Mouse (Mus musculus): ENCODE data around the gene Ufsp1. TPM values are rescaled to one million over a fixed set of nuclear protein-coding genes. Genes with fewer than 3 reads are reported as not detected.

Gene Ufsp1
- polyA plus RNA-seq, 1 experiment, result 7.1 TPM

DNA sequence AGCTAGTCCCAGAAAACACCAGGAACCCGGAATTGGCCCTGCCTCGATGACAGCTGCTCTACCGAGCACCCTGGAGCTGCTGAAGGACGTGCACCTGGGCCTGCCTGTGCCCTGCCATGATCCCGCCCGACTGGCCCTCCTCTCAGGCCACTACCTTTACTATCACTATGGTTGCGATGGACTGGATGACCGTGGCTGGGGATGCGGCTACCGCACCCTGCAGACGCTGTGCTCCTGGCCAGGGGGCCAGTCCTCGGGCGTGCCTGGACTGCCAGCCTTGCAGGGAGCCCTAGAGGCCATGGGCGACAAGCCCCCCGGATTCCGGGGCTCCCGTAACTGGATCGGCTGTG, 290 bp downstream of the Ufsp1 start:
- TF ChIP-seq CTCF (IDR thresholded peaks at IDR 0.05; ENCODE audit: insufficient read depth, low read length), result no peak
- TF ChIP-seq POLR2A (IDR thresholded peaks at IDR 0.05; ENCODE audit: borderline replicate concordance, extremely low read depth, low read depth, low read length), result no peak
- no peak for DNase-seq
- WGBS, result 9% methylated on average over 18 of the region's 18 CpGs
- H3K4me1 ChIP-seq (ENCODE audit: control insufficient read depth, insufficient read depth, low read length), result no peaks in the 10 kb centered on the region
- H3K4me3 ChIP-seq (replicated peaks; ENCODE audit: extremely low read depth, low read depth, low read length), result peak overlapping the region; percentile 67

DNA sequence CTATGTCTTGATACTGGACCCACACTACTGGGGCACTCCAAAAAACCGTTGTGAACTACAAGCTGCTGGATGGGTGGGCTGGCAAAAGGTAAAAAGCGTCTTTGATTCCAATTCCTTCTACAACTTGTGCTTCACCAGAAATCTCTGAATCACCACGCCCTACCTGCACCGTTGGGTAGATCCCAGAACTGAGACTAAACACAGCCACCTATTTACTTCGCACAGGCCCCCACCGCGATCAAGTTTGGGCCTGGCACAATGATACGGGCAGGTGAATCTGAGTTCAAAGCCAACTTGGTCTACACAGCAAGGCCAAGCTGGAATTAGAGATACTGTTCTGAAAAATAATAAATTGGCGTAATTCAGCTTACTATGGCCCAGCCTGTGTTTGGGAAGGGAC, 867 bp downstream of the Ufsp1 start:
- TF ChIP-seq POLR2A (IDR thresholded peaks at IDR 0.05; ENCODE audit: borderline replicate concordance, extremely low read depth, low read depth, low read length), result no peak
- 82% methylated on average over 9 of the region's 9 CpGs for WGBS
- H3K4me3 ChIP-seq (replicated peaks; ENCODE audit: extremely low read depth, low read depth, low read length), result no peak overlapping the region
- no peaks in the 10 kb centered on the region for H3K4me1 ChIP-seq (ENCODE audit: control insufficient read depth, insufficient read depth, low read length)
- no peak for DNase-seq

DNA sequence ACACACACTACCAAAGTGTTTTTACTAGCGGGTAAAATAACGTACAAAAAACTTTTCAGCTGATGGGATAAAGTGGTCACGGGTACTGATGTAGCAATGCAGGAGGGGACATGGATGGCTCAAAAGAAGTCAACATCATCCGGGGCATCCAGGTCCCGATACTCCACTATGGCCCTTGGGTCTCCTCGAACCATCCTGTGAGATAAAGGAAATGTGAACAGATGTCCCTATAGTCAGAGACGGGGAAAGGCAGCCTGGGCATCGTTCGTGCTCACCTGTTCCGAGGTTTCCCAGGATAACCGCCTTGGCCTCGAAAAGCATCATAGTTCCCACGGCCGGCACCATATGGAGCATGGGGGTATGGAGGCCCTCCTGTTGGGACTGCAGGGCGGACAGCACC, 1.3 kb downstream of the Ufsp1 start:
- DNase-seq, result no peak
- H3K4me1 ChIP-seq (ENCODE audit: control insufficient read depth, insufficient read depth, low read length), result no peaks in the 10 kb centered on the region
- no peak for TF ChIP-seq CTCF (IDR thresholded peaks at IDR 0.05; ENCODE audit: insufficient read depth, low read length)
- TF ChIP-seq POLR2A (IDR thresholded peaks at IDR 0.05; ENCODE audit: borderline replicate concordance, extremely low read depth, low read depth, low read length), result no peak
- H3K4me3 ChIP-seq (replicated peaks; ENCODE audit: extremely low read depth, low read depth, low read length), result no peak overlapping the region
- 91% methylated on average over 15 of the region's 15 CpGs for WGBS

DNA sequence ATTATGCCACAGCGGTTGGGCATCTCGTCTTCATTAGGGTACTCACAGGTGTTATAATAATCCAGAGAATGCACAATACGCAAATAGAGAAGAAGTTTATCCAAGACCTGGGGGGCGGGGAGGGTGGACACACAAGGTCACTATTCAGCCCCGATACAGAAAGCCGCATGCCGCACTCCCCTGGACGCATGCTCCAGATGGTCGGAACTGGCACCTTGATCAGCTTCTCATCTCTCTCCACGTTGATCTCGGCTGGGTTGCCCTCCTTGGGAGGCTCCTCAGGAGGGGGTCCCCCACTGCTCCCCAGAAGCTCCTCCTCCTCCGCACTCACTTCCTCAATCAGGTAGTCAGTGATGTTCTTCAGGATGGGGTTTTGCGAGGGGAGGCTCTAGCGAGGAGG, 2.7 kb downstream of the Ufsp1 start:
- TF ChIP-seq CTCF (IDR thresholded peaks at IDR 0.05; ENCODE audit: insufficient read depth, low read length) (no peak), POLR2A (IDR thresholded peaks at IDR 0.05; ENCODE audit: borderline replicate concordance, extremely low read depth, low read depth, low read length) (no peak)
- WGBS, result 84% methylated on average over 14 of the region's 14 CpGs
- no peak for DNase-seq
- Histone ChIP-seq H3K4me3 (replicated peaks; ENCODE audit: extremely low read depth, low read depth, low read length) (no peak overlapping the region), H3K4me1 (ENCODE audit: control insufficient read depth, insufficient read depth, low read length) (no peaks in the 10 kb centered on the region)

DNA sequence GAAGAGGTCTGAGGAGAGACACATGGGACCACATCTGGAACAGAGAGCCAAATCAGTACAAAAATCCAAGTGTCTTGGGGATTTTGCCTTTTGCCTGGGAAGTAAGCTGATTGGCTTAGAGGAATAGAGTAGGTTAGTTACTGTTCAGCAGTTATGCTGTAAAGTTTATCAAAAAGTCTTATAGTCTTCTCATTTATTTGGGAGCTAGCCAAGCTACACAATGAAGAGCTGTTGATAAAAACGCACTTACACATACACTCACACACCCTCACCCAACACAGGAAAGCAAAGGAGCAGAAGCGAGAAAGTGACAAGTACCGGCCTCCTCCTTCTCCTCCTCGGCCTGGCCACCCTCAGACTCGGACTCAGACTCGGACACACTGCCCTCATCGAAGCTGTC, 4.8 kb downstream of the Ufsp1 start:
- no peak for TF ChIP-seq CTCF (IDR thresholded peaks at IDR 0.05; ENCODE audit: insufficient read depth, low read length)
- no peak for TF ChIP-seq POLR2A (IDR thresholded peaks at IDR 0.05; ENCODE audit: borderline replicate concordance, extremely low read depth, low read depth, low read length)
- no peak overlapping the region for H3K4me3 ChIP-seq (replicated peaks; ENCODE audit: extremely low read depth, low read depth, low read length)
- DNase-seq, result no peak
- WGBS, result 58% methylated on average over 7 of the region's 7 CpGs
- no peaks in the 10 kb centered on the region for H3K4me1 ChIP-seq (ENCODE audit: control insufficient read depth, insufficient read depth, low read length)

DNA sequence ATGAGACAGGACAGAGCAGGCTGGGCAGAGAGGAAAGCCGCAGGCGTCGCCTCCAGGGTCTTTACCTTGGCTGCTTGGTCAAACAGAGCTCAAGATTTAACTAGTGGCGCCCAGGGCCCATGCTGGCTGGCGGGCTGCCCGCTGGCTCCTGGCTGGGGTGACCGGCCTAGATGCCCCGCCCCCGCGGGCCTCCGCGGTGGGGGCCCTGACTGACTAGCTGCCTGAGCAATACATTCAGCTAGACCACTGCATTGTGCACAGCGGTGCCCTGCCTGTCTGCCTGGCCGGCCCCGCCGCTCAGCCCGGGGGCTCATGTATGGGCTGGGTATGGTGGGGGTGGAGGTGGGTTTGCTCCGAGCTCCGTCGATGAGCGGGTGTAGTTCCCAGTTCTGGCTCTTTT, 6.8 kb downstream of the Ufsp1 start:
- H3K4me1 ChIP-seq (ENCODE audit: control insufficient read depth, insufficient read depth, low read length), result peaks cover 5% of the 10 kb centered on the region; the same call in 1 of the 2 replicates
- no peak for DNase-seq
- WGBS, result 73% methylated on average over 21 of the region's 21 CpGs
- no peak overlapping the region for H3K4me3 ChIP-seq (replicated peaks; ENCODE audit: extremely low read depth, low read depth, low read length)
- TF ChIP-seq POLR2A (IDR thresholded peaks at IDR 0.05; ENCODE audit: borderline replicate concordance, extremely low read depth, low read depth, low read length), result no peak
- TF ChIP-seq CTCF (IDR thresholded peaks at IDR 0.05; ENCODE audit: insufficient read depth, low read length), result no peak

DNA sequence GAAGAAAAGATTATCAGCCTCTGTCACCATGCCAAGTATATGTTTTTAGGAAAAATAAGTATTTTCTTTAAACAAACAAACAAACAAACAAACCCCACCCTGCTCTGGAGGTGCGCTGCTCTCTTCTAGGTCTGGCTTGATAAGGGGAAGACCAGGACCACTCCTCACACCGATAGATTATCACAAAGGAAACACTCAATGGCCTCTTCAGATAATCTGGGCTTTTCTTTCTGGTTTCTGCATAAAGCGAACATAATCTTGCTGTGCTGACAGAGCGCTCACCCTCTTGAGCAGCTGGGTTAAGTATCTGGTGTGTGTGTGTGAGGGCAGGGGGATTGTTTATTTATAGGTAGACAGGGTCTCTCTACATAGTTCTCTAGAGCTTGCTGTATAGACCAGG, 9.2 kb downstream of the Ufsp1 start:
- Histone ChIP-seq H3K4me3 (replicated peaks; ENCODE audit: extremely low read depth, low read depth, low read length) (no peak overlapping the region), H3K4me1 (ENCODE audit: control insufficient read depth, insufficient read depth, low read length) (peaks cover 9% of the 10 kb centered on the region)
- 69% methylated on average over 4 of the region's 4 CpGs for WGBS
- TF ChIP-seq CTCF (IDR thresholded peaks at IDR 0.05; ENCODE audit: insufficient read depth, low read length), result no peak
- TF ChIP-seq POLR2A (IDR thresholded peaks at IDR 0.05; ENCODE audit: borderline replicate concordance, extremely low read depth, low read depth, low read length), result no peak
- DNase-seq, result no peak

DNA sequence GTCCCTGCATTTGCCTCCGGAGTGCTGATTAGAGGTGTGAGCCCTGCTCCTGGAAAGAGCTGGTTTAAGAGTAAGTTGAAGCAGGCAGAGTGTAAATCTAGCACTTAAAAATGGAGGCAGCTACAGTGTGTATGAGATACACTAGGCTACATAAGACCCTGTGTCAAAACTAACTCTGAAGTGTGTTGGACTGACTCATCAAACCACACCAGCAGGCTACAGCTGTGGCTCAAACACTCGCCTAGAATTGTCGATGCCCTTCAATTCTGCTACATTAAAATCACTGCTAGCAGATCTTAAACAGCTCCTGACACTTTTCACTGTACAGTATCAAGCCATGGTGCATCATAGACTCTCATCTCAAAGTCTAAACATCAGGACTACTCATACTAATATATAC, 9.7 kb downstream of the Ufsp1 start:
- TF ChIP-seq CTCF (IDR thresholded peaks at IDR 0.05; ENCODE audit: insufficient read depth, low read length) (no peak), POLR2A (IDR thresholded peaks at IDR 0.05; ENCODE audit: borderline replicate concordance, extremely low read depth, low read depth, low read length) (no peak)
- no peak for DNase-seq
- 56% methylated on average over 3 of the region's 3 CpGs for WGBS
- no peak overlapping the region for H3K4me3 ChIP-seq (replicated peaks; ENCODE audit: extremely low read depth, low read depth, low read length)
- H3K4me1 ChIP-seq (ENCODE audit: control insufficient read depth, insufficient read depth, low read length), result peaks cover 9% of the 10 kb centered on the region

DNA sequence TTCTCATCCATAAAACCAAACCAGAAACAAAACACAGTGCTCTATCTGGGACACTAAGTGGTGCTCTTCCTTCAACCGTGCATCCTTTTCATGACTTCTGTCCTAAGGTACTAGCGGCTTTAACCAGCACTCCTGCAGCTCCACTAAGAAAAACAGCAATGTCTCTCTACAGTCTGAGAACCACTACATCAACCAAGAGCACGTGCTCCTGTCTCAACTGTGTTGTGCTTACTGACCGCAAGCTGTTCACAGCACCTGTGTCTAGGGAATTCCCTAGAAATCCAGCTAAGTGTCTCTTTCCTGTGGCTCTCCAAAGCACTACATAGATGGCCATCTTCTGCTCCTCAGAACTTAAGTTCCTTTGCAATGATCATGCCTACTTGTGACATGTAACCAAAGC, 10.4 kb downstream of the Ufsp1 start:
- whole genome bisulfite sequencing, result 43% methylated on average over 4 of the region's 4 CpGs
- TF ChIP-seq POLR2A (IDR thresholded peaks at IDR 0.05; ENCODE audit: borderline replicate concordance, extremely low read depth, low read depth, low read length) (no peak), CTCF (IDR thresholded peaks at IDR 0.05; ENCODE audit: insufficient read depth, low read length) (no peak)
- no peak overlapping the region for H3K4me3 ChIP-seq (replicated peaks; ENCODE audit: extremely low read depth, low read depth, low read length)
- H3K4me1 ChIP-seq (ENCODE audit: control insufficient read depth, insufficient read depth, low read length), result peaks cover 9% of the 10 kb centered on the region
- no peak for DNase-seq

DNA sequence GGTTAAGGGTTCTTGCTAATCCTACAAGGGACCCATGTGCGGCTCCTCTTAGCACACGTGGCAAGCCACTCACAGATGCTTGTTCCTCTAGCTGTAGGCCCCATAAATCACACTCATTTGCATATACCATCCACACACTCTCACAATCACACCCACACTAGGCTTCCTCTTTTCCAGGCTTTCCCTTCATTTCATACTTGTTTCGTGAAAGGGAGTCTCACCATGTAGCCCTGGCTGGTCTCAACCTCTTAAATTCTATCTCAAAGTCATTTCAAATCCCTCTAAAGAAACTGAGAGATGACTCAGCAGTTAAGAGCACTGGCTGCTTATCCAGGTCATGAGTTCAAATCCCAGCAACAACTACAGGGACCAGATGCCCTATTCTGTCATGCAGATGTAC, 11.4 kb downstream of the Ufsp1 start:
- TF ChIP-seq CTCF (IDR thresholded peaks at IDR 0.05; ENCODE audit: insufficient read depth, low read length), result no peak
- TF ChIP-seq POLR2A (IDR thresholded peaks at IDR 0.05; ENCODE audit: borderline replicate concordance, extremely low read depth, low read depth, low read length), result no peak
- Histone ChIP-seq H3K4me3 (replicated peaks; ENCODE audit: extremely low read depth, low read depth, low read length) (no peak overlapping the region), H3K4me1 (ENCODE audit: control insufficient read depth, insufficient read depth, low read length) (peaks cover 9% of the 10 kb centered on the region)
- no peak for DNase-seq
- 48% methylated on average over 3 of the region's 3 CpGs for WGBS
